ENCODE assay signal across 31 mouse cellular contexts in genomic region chr8:111417222-111417621, GRCm38 (mm10). TPM values are rescaled to one million over a fixed set of nuclear protein-coding genes. Genes with fewer than 3 reads are reported as not detected.
"Had no signal": no experiment of that assay in that cellular context is flagged by ENCODE, and none has a peak within 500 bp of the region (broad histone marks: within the 10 kb centered on the region; RNA-seq: fewer than 3 reads in every experiment).

No protein-coding gene starts in this region.

- H3K4me1 ChIP-seq: embryonic facial prominence, embryonic 10.5 days; embryonic facial prominence, embryonic 12.5 days; embryonic facial prominence, embryonic 13.5 days; embryonic facial prominence, embryonic 15.5 days; forebrain, embryonic 10.5 days; forebrain, embryonic 12.5 days; forebrain, embryonic 13.5 days; forebrain, embryonic 15.5 days had no signal

- DNase-seq: cerebellum, adult 8-10 months; cerebellum, adult 9-10 months; cerebellum, adult 9-11 months; cerebellum, postnatal 10 days; cerebellum, postnatal 14 days; cerebellum, postnatal 25 days; cerebellum, postnatal 36 days; embryo, embryonic 11 days; forebrain, postnatal 0 days; gastrocnemius, adult 2 months; gastrocnemius, postnatal 10 days; gastrocnemius, postnatal 14 days; gastrocnemius, postnatal 25 days; gastrocnemius, postnatal 36 days; heart, adult 11 months; heart, adult 18-20 months; heart, adult 2 months had no signal

- H3K27ac ChIP-seq: embryonic facial prominence, embryonic 10.5 days; embryonic facial prominence, embryonic 12.5 days; embryonic facial prominence, embryonic 13.5 days; embryonic facial prominence, embryonic 15.5 days; forebrain, embryonic 10.5 days; forebrain, embryonic 12.5 days; forebrain, embryonic 13.5 days; forebrain, embryonic 15.5 days; gastrocnemius, adult 2 months; heart, adult 2 months had no signal

- H3K9ac ChIP-seq: embryonic facial prominence, embryonic 12.5 days; embryonic facial prominence, embryonic 13.5 days; embryonic facial prominence, embryonic 15.5 days; forebrain, embryonic 12.5 days; forebrain, embryonic 13.5 days; forebrain, embryonic 15.5 days; forebrain, postnatal 0 days had no signal

- H3K27me3 ChIP-seq: embryonic facial prominence, embryonic 12.5 days; embryonic facial prominence, embryonic 15.5 days; forebrain, embryonic 12.5 days; forebrain, embryonic 13.5 days; forebrain, embryonic 15.5 days had no signal

- H3K4me2 ChIP-seq: embryonic facial prominence, embryonic 12.5 days; embryonic facial prominence, embryonic 13.5 days; embryonic facial prominence, embryonic 15.5 days; forebrain, embryonic 12.5 days; forebrain, embryonic 13.5 days; forebrain, embryonic 15.5 days had no signal

- H3K4me3 ChIP-seq: embryonic facial prominence, embryonic 10.5 days; embryonic facial prominence, embryonic 12.5 days; embryonic facial prominence, embryonic 13.5 days; embryonic facial prominence, embryonic 15.5 days; erythroblast, embryonic 14.5 days; forebrain, embryonic 10.5 days; forebrain, embryonic 12.5 days; forebrain, embryonic 13.5 days; forebrain, embryonic 15.5 days; gastrocnemius, adult 2 months; heart, adult 2 months had no signal

- H3K9me3 ChIP-seq: embryonic facial prominence, embryonic 10.5 days; embryonic facial prominence, embryonic 12.5 days; embryonic facial prominence, embryonic 13.5 days; embryonic facial prominence, embryonic 15.5 days; forebrain, embryonic 10.5 days; forebrain, embryonic 12.5 days; forebrain, embryonic 13.5 days; forebrain, embryonic 15.5 days had no signal

- H3K36me3 ChIP-seq: embryonic facial prominence, embryonic 10.5 days; embryonic facial prominence, embryonic 12.5 days; embryonic facial prominence, embryonic 13.5 days; embryonic facial prominence, embryonic 15.5 days; forebrain, embryonic 10.5 days; forebrain, embryonic 12.5 days; forebrain, embryonic 15.5 days had no signal

RNA-seq across cellular contexts. Expression of gene Fa2h, which starts 23.6 kb away (rescaled TPM):
- total RNA-seq: common myeloid progenitor, adult 5-6 weeks; granulocyte monocyte progenitor cell, adult 5-6 weeks had no signal
- polyA plus RNA-seq: embryonic facial prominence, embryonic 10.5 days; embryonic facial prominence, embryonic 11.5 days; erythroblast, embryonic 14.5 days; forebrain, embryonic 10.5 days; forebrain, embryonic 12.5 days; forebrain, embryonic 13.5 days; forebrain, embryonic 14.5 days; forebrain, embryonic 15.5 days; forebrain, embryonic 16.5 days had no signal
